Mouse (Mus musculus) retina, embryonic 14.5 days (tissue): ENCODE measurements at regions not wholly inside any gene's neighbourhood (a gene's known extent, or its start where the extent isn't known, plus 50 kb on each side); places are given as distances from the start of the nearest gene placed in this dataset.

Experiments
- DNase-seq: peaks from one replicate; pipeline ENCODE4 v3.0.0-alpha.2; 2015; ENCODE audit warnings: low spot score

DNA sequence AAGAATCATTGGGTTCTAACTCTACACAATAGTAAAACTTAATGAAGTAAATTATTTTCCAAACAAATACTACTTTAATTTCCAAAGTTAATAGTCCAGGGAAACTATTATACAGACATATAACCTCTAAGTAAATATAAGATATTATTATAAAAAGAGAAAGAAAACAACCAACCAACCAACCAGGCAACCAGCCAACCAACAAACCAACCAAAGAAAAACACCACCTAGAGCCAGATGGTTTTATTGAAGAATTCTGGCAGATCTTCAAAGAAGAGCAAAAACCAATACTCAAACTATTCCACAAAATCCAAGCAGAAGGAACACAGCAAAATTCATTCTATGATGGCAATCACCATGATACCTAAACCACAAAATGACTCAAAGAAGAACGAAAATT lies 1418.0 kb upstream of the Pabpc4l start:
- no peak for DNase-seq

GRCm38 (mm10) chr3:47863591-47863990 lies 1415.6 kb upstream of the Pabpc4l start:
- DNase-seq: no peak

DNA sequence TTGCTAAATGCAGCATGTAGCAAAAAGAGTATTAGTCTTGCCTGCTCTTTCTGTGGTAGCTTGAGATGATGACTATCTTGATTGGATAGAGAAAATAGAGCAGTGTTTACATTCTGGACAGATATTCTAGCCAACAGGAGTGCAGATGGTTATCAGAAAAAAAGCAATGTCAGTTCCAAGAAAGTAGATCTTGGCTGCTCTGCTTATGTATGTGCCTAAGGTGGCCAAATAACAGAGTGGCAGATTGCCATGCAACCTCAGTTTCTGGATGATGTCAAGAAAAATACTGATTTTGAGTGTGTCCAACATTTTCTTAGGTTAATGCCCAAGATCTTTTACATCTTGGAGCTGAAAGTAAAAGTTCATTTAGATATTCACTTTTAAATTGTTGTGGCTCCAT lies 1397.6 kb upstream of the Pabpc4l start:
- no peak for DNase-seq

- DNase-seq: no peak
These were observed 1388.7 kb upstream of the Pabpc4l start for GRCm38 (mm10) chr3:47836541-47837240.

- DNase-seq: no peak
These were observed 1370.3 kb upstream of the Pabpc4l start for GRCm38 (mm10) chr3:47818361-47818760.

GRCm38 (mm10) chr3:47817564-47817963 lies 1369.5 kb upstream of the Pabpc4l start:
- peak; percentile 69 for DNase-seq
